Mouse (Mus musculus) left cerebral cortex, adult 9 months (tissue): ENCODE measurements around the gene Syap1.
"Not testable (repeated sequence)": the region's sequence is repeated elsewhere in the genome, so short reads cannot be mapped to it uniquely, and the experiment has no call there.

Experiments
- DNase-seq, 2 experiments: peaks; one replicate each; pipeline ENCODE4 v3.0.0; 2022; ENCODE audit warnings: low spot score in 2 of 2

The Syap1 gene

GRCm38 (mm10) chrX:162887931-162888511 is at the start of gene Syap1:
TSS of gene Syap1 (minus strand) at chrX:162888447.
- DNase-seq: peak; percentile 35 to 62

- DNase-seq: no peak
Observed at GRCm38 (mm10) chrX:162931467-162931866, 43.2 kb upstream of the Syap1 start.

- DNase-seq: no peak
Observed at GRCm38 (mm10) chrX:162921487-162922125, 33.4 kb upstream of the Syap1 start.

- DNase-seq: peak in 1 of 2 experiments; percentile 64
Observed at GRCm38 (mm10) chrX:162915697-162916096, 27.4 kb upstream of the Syap1 start.

- DNase-seq: no peak
Observed at GRCm38 (mm10) chrX:162913651-162914050, 25.4 kb upstream of the Syap1 start.

GRCm38 (mm10) chrX:162907554-162907953 is 19.3 kb upstream of the Syap1 start:
- DNase-seq: no peak

GRCm38 (mm10) chrX:162902040-162902734 is 13.9 kb upstream of the Syap1 start:
- peak in 1 of 2 experiments; percentile 46 for DNase-seq

GRCm38 (mm10) chrX:162901371-162902039 is 13.3 kb upstream of the Syap1 start:
- DNase-seq: peak in 1 of 2 experiments; percentile 18

GRCm38 (mm10) chrX:162900938-162901337 is 12.7 kb upstream of the Syap1 start, which contains the start of gene Ctps2:
TSS of gene Ctps2 (plus strand) at chrX:162901238.
- DNase-seq: no peak

- DNase-seq: not testable (repeated sequence)
Observed at GRCm38 (mm10) chrX:162888575-162889223, 452 bp upstream of the Syap1 start.

GRCm38 (mm10) chrX:162878236-162878635 is 10.0 kb downstream of the Syap1 start:
- no peak for DNase-seq

GRCm38 (mm10) chrX:162873761-162874160 is 14.5 kb downstream of the Syap1 start:
- DNase-seq: no peak

GRCm38 (mm10) chrX:162871734-162872517 is 16.3 kb downstream of the Syap1 start:
- DNase-seq: no peak

GRCm38 (mm10) chrX:162868294-162868965 is 19.8 kb downstream of the Syap1 start:
- no peak for DNase-seq

GRCm38 (mm10) chrX:162848682-162849081 is 39.6 kb downstream of the Syap1 start:
- DNase-seq: no peak

GRCm38 (mm10) chrX:162845531-162845930 is 42.7 kb downstream of the Syap1 start:
- no peak for DNase-seq

- no peak for DNase-seq
Observed at GRCm38 (mm10) chrX:162844447-162845100, 43.7 kb downstream of the Syap1 start.

- no peak for DNase-seq
Observed at GRCm38 (mm10) chrX:162832101-162832500, 56.1 kb downstream of the Syap1 start.

GRCm38 (mm10) chrX:162831542-162831941 is 56.7 kb downstream of the Syap1 start:
- no peak for DNase-seq

GRCm38 (mm10) chrX:162831036-162831435 is 57.2 kb downstream of the Syap1 start:
- no peak for DNase-seq
